Mouse (Mus musculus): ENCODE results near the gene Myrfl.

DNA sequence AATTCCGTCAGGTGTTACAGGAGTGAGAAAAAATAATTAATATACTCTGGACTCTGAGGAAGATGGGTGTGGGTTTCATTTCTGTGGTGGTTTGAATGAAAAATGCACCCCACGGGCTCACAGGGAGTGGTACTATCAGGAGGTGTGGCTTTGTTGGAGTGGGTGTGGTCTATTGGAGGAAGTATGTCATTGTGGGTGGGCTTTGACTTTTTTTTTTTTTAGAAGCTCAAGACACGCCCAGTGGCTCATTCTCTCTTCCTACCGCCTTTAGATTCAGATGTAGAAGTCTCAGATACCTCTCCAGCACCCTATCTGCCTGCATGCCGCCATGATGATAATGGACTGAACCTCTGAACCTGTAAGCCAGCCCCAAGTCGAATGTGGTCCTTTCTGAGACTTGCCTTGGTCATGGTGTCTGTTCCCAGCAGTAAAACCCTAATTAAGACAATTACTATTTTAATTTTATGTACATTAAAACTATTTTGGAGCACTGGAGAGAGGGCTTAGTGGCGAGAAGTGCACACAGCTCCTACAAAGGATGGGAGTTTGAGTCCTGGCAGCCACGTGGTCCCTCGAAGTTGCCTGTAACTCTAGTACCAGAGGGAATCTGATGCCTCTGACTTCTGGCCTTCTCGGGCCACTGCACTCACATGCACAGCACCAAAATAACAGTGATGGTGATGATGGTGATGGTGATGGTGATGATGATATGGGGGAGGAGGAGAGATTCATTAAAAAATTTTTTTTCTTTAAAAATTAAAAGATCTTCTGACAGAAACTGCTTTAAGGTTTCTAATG lies 88.0 kb downstream of the Myrfl start:
- TF ChIP-seq GATA1 (IDR thresholded peaks at IDR 0.05; ENCODE audit: low read length), result no peak
- TF ChIP-seq TAL1 (IDR thresholded peaks at IDR 0.05; ENCODE audit: low read length), result no peak
